Mouse (Mus musculus): ENCODE data around the gene Sar1a. TPM values are rescaled to one million over a fixed set of nuclear protein-coding genes. Genes with fewer than 3 reads are reported as not detected.

Gene Sar1a
- polyA plus RNA-seq (2012) = 41.9 and 45.8 TPM in 2 replicates

DNA sequence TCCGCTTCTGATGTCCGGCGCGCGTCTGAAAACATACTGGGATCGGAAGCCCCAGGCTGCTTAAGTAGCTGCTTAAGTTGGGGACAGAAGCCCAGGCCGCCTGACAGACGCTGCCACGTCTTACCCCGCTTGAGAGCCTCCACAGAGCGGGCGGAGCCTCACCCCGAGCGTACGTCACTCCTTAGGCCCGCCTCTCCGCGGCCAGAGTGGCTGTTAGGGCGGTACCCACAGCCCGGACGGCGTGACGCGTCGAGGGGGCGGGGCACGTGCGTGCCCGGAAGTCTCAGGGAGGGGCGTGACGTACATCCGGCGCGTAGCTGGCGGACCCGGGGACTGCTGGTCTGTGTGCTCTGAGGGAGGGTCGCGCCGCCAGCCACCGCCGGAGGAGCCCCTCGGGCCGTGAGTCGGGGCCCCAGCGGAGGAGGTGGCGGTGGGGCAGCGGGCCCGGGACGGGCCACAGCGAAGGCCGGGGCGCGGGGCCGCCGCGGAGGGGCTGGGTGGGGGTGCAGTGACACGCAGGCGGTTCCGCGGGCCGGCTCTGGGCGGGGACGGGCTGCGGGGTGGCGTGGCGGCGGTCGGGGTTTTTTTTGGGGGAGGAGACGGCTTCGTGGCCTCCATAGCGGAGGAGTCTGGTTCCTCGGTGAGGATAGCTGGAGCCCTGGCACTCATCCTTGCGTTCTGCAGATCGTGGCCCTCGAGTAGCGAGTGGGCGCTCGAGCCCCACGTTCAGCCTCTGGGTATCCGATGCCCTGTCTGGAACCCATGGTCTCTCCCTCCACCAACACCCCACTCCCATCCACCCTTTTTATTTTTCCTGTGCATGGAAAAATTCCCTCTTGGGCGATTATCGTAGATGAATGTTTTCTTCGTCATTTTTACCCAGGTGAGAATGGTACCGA, at the start of gene Sar1a:
Sar1a (plus strand) TSS at position 285 of the 899 bp plus-strand sequence.

DNA sequence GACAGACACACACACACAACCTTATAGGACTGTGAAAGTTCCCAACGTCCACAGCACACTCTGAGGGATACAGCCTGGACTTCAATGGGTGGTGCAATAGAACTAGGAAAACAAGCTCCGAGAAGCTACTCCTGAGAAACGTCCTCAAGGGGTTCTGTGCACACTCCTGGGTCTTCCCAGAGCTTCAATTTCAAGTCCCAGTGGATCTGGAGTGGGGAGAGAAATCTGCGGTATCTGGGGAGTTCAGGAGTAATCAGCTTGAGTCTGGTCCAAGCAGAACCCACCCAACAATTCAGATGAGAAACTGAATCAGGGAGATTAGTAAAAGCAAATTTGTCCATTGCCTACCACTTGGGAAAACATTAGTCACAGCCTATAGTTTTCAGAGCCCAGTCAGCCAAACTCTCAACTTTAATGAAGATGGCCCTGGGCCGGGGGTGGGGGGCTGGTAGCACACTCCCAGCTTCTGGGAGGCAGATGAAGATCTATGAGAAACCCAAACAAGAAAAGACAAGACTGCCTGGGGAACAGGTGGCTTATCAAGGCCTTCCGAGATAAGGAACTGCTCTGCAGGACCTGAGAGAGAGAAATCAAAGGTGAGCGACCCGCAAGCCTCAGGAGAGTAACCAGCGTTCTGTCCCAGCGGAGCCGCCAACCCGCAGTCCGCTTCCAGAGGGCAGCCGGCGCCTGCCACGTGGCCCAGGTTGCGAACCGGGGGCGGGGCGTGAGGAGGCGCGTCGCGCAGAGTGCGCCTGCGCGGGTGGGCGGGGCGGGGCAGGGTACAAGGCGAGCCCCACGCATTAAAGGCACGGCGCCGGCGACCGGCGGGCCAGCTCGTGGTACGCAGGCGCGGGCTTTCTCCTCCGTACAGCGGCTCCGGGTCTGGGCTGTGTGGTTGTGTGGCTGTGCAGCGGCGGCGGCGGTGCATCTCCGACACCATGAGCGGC, 32.0 kb upstream of the Sar1a start, which contains the start of gene Ppa1:
Ppa1 (plus strand) TSS at position 763 of the 947 bp plus-strand sequence.

DNA sequence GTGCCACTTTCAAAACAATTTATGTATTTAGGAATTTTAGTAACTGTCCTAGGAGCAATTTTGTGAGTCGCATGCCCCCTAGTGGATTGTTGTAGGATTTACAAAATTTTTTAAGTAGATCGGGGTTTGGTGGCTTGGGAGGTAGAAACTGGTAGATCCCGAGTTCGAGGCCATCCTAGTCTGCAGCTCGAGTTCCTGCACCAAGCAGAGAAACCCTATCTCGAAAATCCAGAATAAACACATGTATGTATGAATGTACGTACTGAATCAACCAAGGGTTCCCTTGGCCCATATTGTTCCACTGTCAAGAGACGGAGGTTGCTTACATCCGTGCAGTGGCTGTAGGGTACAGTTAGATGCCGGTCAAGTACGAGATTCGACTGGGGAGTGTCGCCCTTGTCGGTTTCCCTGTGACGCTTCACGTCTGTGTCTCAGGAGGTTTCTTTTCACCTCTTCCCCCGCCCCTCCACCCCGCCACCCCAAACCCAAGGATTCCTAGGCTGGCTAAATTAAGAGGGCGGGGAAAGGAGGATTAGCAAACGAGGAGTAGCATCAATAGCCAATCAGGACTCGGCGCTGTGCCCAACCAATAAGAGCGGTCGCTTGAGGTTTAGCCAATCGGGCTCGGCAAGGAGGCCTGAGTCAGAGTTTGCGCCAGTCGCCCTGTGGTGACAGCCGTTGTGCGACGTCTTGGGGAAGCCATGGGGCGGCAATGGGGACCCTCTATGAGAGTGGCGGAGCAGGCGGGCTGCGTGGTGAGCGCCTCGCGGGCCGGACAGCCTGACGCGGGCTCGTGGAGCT, 15.0 kb downstream of the Sar1a start, which contains the start of gene Tysnd1:
Tysnd1 (plus strand) TSS at position 645 of the 801 bp plus-strand sequence.

DNA sequence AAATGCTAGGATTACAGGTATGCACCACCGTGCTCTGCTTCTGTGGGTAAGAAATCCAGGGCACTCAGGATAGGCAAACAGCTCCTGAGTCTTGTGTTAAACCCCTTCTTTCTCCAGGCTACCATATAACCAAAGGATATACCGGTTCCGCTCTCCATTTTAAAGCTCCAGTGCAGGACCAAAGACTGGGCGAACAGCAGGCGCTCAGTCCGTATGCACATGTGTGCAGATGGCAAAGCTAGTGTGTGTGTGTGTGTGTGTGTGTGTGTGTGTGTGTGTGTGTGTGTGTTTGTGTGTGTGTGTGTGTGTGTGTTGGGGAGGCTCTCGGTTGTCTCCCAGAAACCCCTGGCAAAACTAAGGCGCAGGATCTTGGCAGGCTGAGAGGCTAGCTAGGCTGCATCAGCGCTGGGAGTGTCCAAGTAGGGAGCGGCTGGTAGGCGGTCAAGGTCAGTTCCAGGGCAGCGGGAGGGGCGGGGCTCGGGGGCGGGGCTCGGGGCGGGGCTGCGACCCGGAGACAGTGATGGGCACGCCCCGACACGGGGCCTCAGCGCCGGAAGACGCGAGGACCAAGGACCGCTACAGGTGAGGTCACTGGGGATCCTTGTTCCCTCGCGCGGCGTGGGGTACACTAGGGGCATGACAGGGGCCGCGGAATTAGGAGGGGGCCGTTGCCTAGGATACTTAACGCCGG, 34.8 kb downstream of the Sar1a start, which contains the start of gene Aifm2:
Aifm2 (plus strand) TSS at position 493 of the 691 bp plus-strand sequence.

Other genes starting within 250 kb of the Sar1a start
- 89.0 and 96.0 TPM in 2 replicates for gene Eif4ebp2, start 227.6 kb upstream of the Sar1a start, polyA plus RNA-seq (2012)
- gene Lrrc20, start 204.5 kb upstream of the Sar1a start, polyA plus RNA-seq (2012) = 9.3 and 10.9 TPM in 2 replicates
- 0.02 TPM in 1 of 2 replicates, not detected in the other for gene Npffr1, start 84.8 kb upstream of the Sar1a start, polyA plus RNA-seq (2012)
- gene Ppa1, start 31.7 kb upstream of the Sar1a start, polyA plus RNA-seq (2012) = 38.7 and 46.2 TPM in 2 replicates
- 206 and 246 TPM in 2 replicates for gene Tysnd1, start 15.2 kb downstream of the Sar1a start, polyA plus RNA-seq (2012)
- 4.3 TPM in 2 replicates for gene Aifm2, start 35.0 kb downstream of the Sar1a start, polyA plus RNA-seq (2012)
- gene H2afy2, start 103.8 kb downstream of the Sar1a start, polyA plus RNA-seq (2012) = 1.1 and 2.2 TPM in 2 replicates